Mouse (Mus musculus) spleen, postnatal 14 days (tissue): ENCODE measurements at regions not wholly inside any gene's neighbourhood (a gene's known extent, or its start where the extent isn't known, plus 50 kb on each side); places are given as distances from the start of the nearest gene placed in this dataset.
"Not testable (repeated sequence)": the region's sequence is repeated elsewhere in the genome, so short reads cannot be mapped to it uniquely, and the experiment has no call there.

Source experiments
- DNase-seq, 2 experiments: peaks; one replicate each; pipeline ENCODE4 v3.0.0; 2021 to 2022; ENCODE audit warnings: low spot score in 2 of 2

DNA sequence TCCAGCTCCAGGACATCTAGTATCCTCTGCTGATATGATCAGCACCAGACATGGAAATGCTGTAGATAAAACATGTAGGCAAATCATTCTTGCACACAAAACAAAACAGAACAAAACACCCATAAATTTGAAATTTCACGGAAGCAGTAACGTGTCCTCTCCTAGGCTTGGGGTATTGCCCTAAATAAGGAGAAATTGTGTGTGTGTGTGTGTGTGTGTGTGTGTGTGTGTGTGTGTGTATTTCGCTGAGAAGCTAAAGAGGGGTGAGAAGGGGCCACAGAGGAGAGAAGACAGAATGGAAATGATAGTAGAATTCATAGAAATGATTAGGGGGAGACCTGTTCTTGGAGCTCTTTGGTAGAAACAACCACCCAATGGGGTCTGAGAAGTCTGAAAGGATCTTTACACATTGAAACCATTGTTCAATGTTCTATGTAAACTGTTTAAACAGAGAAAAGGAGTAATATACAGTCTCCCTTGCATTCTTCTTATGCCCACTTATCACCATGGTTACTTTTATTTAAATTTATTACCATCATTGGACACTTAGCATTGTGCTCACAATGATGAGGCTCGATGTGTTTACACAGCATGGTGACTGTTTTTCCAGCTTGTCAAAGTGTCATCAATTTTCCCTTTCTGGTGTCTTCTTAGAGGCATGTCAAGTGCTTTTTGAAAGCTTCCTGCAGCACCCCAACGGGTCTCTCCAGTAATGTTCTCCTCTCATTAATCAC lies 317.3 kb upstream of the 4933412E24Rik start:
- no peak for DNase-seq

DNA sequence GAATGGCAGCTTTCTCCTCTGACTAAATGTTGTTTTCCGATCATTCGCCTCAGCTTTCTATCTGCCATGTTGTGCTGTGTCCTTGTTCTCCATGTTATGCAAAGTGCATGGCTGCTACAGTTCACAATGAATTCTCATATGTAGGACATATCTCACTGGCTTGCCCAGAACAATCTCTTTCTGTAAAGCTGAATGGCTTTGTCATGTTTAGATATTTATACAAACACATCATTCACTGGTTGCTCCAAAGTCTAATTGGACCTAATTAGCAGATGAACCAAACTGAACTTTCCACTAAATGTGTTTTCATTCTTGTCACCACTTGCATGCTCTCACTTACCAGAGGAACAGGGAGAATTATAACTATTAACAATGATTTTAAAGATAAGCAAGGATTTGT lies 301.2 kb upstream of the 4933412E24Rik start:
- DNase-seq, result no peak

DNA sequence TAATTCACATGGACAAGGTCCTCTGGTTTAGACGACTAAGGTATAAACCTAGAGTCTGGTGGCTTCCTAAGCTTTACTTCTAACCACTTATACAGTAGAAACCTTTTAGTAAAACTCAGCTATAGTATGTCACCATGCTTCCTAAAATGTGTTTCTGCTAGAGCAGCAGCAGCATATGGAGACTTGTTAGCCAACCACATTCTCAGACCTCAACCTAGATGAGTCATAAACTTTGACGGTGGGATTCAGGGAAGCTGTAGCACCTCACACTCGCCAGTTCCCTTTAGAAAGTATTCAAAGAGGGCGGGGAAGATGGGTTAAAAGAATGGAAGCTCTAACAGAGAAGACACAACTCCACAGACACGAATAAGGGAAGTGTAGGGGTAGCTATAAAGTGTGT lies 298.8 kb upstream of the 4933412E24Rik start:
- no peak for DNase-seq

DNA sequence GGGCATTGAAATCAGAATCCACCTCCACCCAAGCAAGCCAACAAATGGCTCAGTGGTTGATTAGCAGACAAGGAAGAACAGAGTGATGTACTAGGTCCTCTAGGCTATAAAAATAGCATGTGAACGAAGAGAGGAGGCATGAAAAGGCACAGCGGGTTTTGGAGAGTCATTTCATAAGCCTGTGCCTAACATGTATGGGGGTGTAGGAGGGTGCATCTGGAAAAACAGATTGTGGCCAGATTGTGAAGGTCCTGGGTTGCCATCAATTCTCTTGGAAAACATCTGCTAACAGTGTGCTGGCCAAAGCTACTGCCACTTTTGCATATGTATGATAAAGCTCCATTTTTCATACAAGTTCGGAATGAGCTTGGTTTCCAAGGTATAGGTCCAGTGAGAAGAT lies 293.5 kb upstream of the 4933412E24Rik start:
- no peak for DNase-seq

DNA sequence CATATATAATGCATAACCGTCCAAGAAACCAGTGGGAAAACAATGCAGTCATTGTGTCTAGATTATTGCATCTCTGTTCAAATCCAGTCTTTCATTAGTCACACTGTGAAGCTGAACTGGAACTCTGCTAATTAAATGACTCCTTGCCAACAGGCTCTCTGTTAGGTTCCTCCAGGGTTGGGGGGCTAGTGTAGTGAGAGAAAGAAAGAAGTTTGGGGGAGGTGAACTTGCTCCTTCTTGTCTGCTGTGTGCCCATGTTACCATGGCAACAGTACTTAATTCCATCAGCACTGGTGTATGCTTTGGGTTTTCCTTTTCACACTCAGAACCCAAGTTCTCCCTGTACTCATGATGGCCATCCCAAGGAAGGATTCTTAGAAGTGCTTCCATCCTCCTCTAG lies 292.6 kb upstream of the 4933412E24Rik start:
- DNase-seq, result no peak

DNA sequence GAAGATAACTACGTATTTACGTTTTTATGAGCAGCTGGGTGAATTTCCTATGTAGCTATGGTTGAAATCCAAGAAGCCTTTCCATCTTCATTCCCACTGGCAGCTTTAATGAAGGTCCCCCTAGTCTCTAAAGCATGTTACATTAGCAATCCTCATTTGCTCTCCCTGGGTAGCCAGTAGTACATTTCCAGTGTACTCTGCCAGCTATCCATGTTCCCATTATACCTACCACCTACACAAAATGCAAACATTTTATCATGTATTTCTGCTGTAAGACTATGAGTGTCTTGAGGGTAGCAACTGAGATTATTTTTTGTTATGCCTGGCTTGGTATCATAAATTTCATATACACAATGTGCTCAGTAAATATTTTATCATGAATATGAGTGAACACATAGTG lies 291.7 kb upstream of the 4933412E24Rik start:
- DNase-seq, result no peak

DNA sequence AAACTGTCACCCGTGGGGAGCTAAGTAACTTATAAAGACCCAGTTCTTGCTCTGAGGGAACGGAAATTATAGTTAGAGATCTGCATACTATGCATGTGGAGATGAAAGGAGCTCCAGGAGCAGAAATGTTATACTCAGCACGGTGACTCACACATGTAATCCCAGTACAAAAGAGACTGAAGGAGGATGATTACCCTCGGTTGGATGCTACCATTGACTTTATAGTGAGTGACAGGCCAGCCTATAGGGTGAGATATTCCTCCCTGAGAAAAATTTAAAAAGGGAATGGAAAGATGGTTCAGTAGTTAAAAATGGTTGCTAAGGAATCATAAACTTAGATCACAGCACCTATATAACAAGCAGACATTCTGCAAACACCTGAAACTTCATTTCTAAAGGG lies 287.1 kb upstream of the 4933412E24Rik start:
- DNase-seq, result no peak

DNA sequence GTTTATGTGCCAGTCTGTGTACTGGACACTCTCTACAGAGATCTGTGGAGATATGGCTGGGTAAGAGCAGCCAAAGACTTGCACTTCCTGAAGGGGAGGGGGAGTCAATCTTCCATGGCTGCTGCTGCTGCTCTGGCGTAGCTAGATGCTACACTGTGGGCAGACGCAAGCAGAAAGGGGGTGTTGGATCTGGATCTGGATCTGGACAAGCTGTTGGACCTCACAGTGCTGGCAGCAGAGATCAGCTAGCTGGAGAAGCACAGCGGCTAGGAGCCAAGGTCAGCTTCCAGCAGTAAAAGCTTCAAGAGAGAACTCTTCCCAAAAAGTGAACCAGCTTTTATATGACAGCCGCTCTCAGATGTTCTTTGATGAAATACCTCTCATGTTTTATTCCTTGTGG lies 285.5 kb upstream of the 4933412E24Rik start:
- DNase-seq, result no peak

DNA sequence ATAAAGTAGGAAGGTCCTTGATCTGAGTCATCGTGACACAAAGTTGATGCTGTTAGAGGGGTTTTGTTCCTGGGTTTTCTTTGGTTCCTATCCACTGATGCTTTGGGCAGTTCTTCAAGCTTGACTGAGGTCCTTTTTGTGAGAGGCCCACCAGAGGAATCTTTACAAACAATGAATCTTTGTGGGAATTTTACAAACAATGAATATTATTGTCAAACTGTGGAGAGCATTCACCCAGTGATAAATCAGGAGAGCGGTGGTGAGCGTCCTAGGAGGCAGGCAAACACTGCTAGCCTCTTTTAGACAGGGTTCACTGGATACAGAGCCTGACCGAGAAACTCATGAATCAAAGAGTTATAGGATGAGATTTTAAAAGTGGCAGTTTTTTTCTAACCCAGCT lies 268.9 kb upstream of the 4933412E24Rik start:
- no peak for DNase-seq

DNA sequence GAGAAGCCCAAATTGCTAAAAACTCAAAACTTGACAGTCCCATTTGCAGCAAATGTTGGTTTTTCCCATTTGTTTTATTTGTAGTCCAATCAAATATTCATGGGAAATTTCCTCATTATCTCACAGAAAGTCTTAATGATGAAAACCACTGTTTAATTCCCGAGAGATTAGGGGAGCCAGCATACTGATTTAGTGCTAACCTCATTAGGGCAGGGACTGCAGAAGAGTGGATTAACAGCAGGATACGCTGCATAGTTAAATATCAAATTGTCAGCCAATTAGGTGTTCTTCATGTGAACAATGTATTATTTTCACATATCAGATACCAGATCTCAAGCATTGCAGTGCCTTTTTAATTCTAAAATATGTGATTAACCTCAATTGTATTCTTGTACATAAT lies 264.0 kb upstream of the 4933412E24Rik start:
- no peak for DNase-seq

DNA sequence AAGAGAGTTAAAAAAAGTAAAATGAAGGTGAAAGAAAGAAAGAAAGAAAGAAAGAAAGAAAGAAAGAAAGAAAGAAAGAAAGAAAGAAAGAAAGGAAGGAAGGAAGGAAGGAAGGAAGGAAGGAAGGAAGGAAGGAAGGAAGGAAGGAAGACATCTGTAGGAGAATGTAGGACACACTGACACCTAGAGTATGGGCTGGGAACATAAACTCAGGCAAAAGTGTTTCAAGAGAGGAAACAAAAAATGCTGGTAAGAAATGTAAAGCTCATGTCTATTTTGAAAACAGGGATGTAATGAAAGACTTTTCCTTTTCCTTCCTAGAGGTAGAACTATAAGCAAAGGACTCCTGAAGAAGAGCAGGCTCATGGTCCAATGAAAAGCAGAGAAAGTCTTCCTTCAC lies 237.2 kb upstream of the 4933412E24Rik start:
- not testable (repeated sequence) for DNase-seq

DNA sequence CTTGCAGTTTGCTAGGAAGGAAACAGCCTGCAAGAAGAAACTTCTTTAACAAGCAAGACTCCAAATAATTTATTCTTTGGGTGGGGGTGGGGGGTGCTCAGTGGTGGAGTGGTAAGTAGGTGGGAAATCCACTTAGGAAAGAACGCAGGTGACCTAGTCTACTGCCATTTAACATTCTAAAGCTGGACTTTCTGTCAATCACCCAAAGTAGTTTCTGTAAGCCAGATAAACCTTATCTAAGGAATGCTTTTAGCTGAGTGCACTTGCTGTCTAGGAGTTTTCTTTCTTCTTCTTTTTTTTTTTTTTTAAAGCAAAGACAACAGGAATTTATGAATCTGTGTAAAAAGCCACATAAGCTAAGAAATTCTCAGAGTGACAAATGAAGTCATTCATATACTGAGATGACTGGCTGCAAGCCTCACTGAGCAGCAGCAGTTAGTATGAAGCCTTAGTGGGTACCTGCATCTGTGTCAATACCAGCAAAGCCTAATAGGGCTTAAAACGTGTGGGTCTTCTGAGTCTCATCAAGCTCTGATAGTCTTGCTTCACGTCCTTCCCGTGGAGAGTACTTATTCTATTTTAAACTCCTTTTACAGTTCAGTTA lies 210.0 kb upstream of the 4933412E24Rik start:
- DNase-seq, result no peak

DNA sequence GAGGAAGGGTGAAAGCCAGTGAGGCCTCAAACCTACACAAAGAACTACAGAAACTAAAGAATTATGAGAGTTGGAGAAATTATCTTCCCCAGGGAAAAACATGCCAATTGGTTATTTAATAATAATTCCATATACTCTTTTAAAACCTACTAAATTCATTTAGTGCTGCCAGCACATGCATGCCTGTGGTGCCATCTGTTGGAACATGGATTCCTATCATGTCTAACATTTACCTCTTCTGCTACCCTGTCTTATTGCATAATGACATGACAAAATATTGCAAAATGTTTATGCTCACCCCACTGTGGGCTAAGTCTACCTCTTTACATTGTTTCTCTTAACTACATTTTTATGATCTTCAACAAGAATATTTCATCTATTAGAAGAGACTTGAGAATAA lies 178.7 kb upstream of the 4933412E24Rik start:
- no peak for DNase-seq

DNA sequence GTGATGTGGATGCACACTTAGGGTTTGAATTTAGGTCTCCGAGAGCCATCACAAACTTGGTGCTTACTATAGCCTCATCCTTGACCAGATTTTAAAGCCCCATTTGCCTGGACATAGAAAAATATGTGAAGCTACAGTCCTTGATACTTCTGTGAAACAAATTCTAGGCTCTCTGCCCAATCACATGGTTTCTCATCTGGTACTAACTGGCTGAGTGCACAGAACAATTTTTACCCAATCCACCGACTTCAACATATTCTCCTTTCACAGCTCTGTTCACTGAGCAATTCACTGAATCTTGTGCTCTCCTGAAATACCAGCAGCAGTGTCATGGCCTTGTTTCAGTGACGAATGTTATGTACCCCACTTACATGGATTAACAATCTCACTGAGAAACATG lies 176.7 kb upstream of the 4933412E24Rik start:
- no peak for DNase-seq

DNA sequence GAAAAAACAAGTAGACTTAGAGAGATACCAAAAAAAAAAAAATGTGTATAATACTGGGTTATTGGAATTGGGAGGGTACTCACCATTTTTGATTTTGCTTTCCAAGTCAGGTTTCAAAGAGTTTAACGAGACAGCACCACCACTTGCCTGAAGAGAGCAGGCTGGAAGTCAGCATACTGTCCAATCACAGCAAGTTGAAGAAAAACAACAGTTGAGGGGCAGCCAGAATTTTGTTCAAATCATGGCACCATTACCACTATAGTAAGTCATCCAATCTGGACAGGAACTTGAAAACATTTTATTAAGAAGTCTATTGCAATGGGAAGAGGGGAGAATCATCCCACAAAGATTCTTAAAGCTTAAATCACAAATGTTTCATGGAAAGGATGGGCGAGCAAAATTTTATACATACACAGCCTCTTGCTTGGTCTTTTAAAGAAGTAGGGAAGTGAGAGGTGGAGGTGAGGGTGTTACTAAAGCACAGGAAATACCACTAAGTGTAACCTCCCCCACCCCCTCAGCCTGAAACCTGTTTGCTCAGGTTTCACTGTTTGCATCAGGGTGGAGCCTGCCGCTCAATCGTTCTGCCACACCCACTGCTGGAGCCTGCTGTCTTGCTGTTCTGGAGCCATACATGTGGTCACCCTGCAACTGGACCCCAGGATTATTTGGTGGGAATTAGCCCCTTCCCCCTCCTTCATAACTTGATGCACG lies 170.7 kb upstream of the 4933412E24Rik start:
- DNase-seq, result no peak

DNA sequence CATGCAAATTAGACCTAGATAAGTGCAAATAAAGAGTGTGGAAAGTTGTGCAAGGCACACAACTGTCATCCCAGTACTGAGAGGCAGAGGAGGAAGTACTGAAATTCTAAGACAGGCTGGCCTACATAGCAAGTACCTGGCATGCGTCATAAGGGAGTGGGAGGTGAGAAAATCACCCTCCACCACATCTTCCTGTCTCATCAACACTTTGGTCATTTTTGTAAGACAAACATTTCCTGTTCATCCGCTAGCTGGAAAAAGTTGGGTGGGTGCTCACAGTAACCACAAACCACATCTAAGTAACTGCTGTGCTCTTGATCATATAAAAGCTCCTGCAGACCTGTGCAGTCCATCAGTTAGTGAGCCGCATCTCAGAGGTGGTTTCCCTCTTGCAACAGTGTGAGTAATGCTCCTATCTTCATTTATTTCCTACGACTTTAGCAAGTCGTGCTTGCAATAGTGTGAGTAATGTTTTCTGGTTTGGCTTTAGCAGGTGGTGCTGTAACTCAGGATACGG lies 125.2 kb upstream of the 4933412E24Rik start:
- no peak for DNase-seq

DNA sequence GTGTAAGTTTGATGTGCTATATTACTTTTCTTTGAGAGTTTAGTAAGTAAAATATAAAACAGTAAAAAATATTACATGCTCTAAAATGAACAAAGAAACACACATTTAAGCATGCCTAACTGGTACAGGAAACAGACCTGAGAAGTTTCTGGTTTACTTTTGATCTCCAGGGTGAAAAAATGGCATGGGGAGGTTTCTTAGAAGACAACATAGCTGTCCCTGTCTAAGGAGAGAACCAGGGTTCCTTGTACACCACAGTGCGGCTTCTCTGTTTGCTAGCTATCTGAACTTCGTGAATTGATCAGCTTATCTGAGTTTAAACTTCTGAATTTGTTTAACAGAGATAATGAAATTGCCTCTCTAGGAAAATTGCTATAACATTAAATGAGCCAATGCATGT lies 120.3 kb upstream of the 4933412E24Rik start:
- no peak for DNase-seq

DNA sequence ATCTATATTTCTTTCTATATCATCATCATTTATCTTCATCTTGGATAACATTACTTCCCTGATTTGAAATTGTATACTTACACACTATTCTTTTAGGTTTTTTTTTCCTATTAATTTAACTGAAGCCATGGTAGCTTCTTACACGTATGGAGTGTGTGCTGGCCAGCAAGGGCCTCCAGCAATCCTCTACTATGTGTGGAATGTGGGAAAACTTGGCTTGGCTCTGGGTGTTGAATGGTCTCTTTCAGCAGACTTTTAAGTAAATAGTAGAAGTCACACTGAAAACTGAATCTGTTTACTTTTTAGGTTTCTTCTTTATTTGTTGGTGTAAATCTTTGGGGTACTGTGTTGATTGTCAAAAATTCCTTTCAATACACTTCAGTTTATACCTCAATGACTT lies 118.1 kb upstream of the 4933412E24Rik start:
- no peak for DNase-seq

DNA sequence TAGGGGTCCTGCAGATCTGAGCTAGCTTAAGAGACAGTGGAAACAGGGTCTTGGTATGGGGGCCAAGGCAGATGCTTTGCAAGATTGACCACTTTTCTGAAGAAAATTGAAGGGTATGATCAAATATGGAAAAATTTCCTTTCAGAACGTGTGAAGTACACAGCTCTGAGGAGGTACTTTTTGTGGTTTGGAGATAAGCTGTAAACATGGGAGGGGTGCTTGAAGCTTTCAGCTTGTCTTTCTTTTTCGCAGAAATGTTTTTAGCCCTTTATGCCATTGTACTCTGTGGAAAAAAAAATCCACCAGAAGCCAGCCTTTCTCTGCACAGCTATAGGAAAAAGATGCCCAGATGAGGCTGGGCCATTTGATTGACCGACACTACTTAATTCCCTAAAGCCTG lies 116.3 kb upstream of the 4933412E24Rik start:
- DNase-seq, result no peak

DNA sequence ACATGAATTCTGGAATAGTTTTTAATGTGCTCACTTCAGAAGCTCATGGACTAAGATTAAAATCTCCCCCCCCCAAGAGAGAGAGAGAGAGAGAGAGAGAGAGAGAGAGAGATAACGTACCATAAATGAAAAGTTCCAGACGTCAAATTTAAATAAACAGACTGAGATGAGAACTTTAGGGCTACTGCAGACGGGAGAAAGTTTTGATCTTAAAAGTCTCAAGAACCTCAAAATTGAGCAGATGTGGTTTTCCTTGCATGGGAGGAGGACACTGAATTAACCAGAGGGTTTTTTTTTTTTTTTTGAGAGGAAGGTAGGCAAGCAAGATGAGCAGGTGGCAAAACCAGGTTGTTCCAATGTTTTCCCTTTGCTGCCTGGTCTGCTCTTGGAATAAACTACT lies 108.0 kb upstream of the 4933412E24Rik start:
- DNase-seq, result no peak

DNA sequence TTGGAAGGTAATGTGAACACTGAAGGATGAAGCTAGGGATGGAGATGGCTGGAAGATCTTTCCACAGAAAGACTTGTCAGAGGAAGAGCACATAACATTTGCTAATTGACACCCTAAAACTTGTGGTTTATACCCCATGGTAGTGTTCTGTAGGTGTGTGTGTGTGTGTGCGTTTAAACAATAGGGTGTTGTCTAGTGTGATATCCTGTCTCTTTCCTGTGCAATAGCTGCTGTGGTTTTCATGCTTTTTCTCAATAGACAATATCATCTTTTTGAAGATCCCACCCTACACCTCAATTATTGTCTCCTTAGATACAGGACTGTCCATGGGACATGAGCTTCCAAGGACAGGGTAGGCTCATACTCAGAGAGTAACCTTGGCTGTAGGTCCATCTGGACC lies 103.5 kb upstream of the 4933412E24Rik start:
- no peak for DNase-seq

DNA sequence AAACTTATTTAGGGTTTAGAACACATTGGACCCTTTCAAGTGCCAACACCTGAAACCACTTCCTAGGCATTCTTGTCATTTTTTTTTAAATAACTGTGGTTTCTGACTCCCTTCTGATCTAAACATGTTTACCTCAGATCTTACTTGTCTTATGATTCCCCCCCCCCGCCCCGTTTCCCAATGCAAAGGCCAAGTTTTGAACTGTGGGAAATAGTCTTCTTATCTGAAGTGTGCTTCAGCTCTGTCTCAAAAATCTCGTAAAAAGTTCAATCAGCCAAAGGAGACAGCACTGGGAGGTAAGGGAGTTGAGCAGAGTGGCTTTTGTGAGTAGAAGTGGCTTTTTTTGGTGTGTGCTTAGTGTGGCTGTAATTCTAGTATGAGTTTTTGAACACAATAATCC lies 95.5 kb upstream of the 4933412E24Rik start:
- DNase-seq, result no peak

DNA sequence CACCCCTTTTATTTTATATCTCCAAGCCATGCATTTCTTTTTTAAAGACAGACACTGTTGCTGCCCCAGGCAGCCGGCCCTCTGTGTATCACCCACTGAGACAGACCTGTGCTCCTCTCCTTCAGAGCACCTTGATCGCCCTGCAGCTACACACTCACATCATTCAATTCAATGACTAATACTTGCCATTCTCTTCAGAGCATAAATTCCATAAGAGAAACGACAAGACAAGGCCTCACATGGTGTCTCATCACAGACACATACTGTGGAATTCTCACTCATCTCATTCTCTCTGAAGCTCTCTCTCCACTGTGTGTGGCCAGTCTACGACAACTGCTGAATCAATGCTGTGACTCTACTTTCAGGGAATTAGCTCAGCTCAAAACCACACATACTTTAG lies 94.6 kb upstream of the 4933412E24Rik start:
- DNase-seq, result no peak
